Mouse (Mus musculus): ENCODE measurements around the gene Camta1.

Camta1 gene

GRCm38 (mm10) chr4:151315726-151316125, 546.0 kb downstream of the Camta1 start:
- no peak for DNase-seq (ENCODE audit: low spot score)

GRCm38 (mm10) chr4:151310773-151311172, 550.9 kb downstream of the Camta1 start:
- DNase-seq (ENCODE audit: low spot score) = no peak

GRCm38 (mm10) chr4:151310056-151310685, 551.5 kb downstream of the Camta1 start:
- DNase-seq (ENCODE audit: low spot score) = no peak

- no peak for DNase-seq (ENCODE audit: low spot score)
These were observed 554.8 kb downstream of the Camta1 start for GRCm38 (mm10) chr4:151306890-151307289.

- no peak for DNase-seq (ENCODE audit: low spot score)
These were observed 555.3 kb downstream of the Camta1 start for GRCm38 (mm10) chr4:151306311-151306765.

GRCm38 (mm10) chr4:151305761-151306160, 555.9 kb downstream of the Camta1 start:
- no peak for DNase-seq (ENCODE audit: low spot score)

GRCm38 (mm10) chr4:151303931-151304330, 557.7 kb downstream of the Camta1 start:
- DNase-seq (ENCODE audit: low spot score) = no peak

GRCm38 (mm10) chr4:151303436-151303835, 558.2 kb downstream of the Camta1 start:
- no peak for DNase-seq (ENCODE audit: low spot score)

- no peak for DNase-seq (ENCODE audit: low spot score)
These were observed 559.2 kb downstream of the Camta1 start for GRCm38 (mm10) chr4:151302195-151303126.

GRCm38 (mm10) chr4:151301337-151301736, 560.3 kb downstream of the Camta1 start:
- DNase-seq (ENCODE audit: low spot score) = no peak

GRCm38 (mm10) chr4:151300706-151301105, 561.0 kb downstream of the Camta1 start:
- no peak for DNase-seq (ENCODE audit: low spot score)

GRCm38 (mm10) chr4:151295515-151296203, 566.0 kb downstream of the Camta1 start:
- no peak for DNase-seq (ENCODE audit: low spot score)

- DNase-seq (ENCODE audit: low spot score) = no peak
These were observed 572.6 kb downstream of the Camta1 start for GRCm38 (mm10) chr4:151288893-151289585.

GRCm38 (mm10) chr4:151285905-151286445, 575.7 kb downstream of the Camta1 start:
- no peak for DNase-seq (ENCODE audit: low spot score)

GRCm38 (mm10) chr4:151285432-151285831, 576.2 kb downstream of the Camta1 start:
- no peak for DNase-seq (ENCODE audit: low spot score)

- DNase-seq (ENCODE audit: low spot score) = no peak
These were observed 578.5 kb downstream of the Camta1 start for GRCm38 (mm10) chr4:151283092-151283741.

- DNase-seq (ENCODE audit: low spot score) = no peak
These were observed 579.6 kb downstream of the Camta1 start for GRCm38 (mm10) chr4:151282103-151282502.

- DNase-seq (ENCODE audit: low spot score) = no peak
These were observed 586.4 kb downstream of the Camta1 start for GRCm38 (mm10) chr4:151275292-151275691.

GRCm38 (mm10) chr4:151263786-151264414, 597.8 kb downstream of the Camta1 start:
- DNase-seq (ENCODE audit: low spot score) = no peak

- DNase-seq (ENCODE audit: low spot score) = no peak
These were observed 598.6 kb downstream of the Camta1 start for GRCm38 (mm10) chr4:151263052-151263451.

GRCm38 (mm10) chr4:151256622-151257021, 605.1 kb downstream of the Camta1 start:
- DNase-seq (ENCODE audit: low spot score) = no peak

All from T-cell, adult 2 months (primary cell).